Mouse (Mus musculus): ENCODE results near the gene Axdnd1.
A peak's percentile ranks its signal among the peaks of the same experiment; 100 is the strongest.
"Not testable (repeated sequence)": the region's sequence is repeated elsewhere in the genome, so short reads cannot be mapped to it uniquely, and the experiment has no call there.

Axdnd1 gene

GRCm38 (mm10) chr1:156437016-156437708, 16.2 kb upstream of the Axdnd1 start:
- no peak for DNase-seq

DNA sequence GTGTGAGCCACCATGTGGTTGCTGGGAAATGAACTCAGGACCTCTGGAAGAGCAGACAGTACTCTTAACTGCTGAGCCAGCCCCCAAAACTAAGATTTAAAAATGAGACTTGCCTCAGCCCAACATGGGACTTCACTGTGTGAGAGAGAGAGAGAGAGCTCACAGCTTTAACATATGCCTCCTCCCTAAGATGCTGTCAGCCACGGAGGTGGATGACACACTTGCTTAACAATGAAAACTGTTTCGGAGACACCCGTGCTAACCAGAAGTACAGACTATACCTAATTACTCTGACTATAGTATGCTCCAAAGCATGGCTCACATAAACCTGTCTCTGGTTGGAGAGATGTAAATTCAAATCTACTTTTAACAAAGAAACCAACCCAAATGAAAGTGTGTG, 12.5 kb upstream of the Axdnd1 start:
- no peak for DNase-seq

DNA sequence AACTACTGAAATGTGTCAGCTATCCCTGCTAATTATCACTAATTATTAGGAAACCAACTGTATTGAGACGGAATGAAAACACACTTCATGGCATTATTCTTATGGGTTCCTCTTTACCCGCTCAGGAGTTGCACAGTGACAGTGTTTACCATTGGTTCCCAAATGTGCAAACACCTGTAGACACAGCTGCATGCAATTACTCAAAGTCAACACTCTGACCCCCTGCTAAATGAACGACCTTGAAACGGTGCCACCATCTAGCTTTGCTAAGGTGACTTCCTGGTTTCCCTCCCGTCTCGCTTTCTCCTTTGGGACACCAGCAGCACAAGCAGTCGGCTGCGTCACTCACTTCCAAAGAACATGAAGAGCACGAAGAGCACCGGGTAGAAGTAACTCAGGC, 11.5 kb upstream of the Axdnd1 start:
- DNase-seq: no peak

- DNase-seq: no peak
Observed at GRCm38 (mm10) chr1:156428434-156428833, 7.5 kb upstream of the Axdnd1 start.

DNA sequence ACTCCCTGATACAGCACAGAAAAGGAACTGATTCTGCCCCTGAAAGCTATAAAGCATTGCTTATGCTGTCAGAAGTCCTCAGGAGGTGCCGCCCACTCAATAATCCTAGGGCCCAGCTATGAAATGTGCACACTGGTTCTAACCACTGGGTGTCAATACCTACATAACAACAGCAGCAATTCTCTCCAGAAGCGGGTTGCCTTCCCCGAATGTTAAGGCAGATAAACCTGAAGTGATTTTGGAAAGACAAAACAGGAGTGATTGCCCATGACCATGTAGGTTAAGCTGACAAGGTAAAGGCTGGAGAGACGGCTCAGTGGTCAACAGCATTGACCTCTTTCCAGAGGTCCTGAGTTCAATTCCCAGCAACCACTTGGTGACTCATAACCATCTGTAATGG, 4.8 kb upstream of the Axdnd1 start:
- no peak for DNase-seq

- no peak for DNase-seq
Observed at GRCm38 (mm10) chr1:156424054-156424453, 3.1 kb upstream of the Axdnd1 start.

- no peak for DNase-seq
Observed at GRCm38 (mm10) chr1:156423493-156423892, 2.5 kb upstream of the Axdnd1 start.

DNA sequence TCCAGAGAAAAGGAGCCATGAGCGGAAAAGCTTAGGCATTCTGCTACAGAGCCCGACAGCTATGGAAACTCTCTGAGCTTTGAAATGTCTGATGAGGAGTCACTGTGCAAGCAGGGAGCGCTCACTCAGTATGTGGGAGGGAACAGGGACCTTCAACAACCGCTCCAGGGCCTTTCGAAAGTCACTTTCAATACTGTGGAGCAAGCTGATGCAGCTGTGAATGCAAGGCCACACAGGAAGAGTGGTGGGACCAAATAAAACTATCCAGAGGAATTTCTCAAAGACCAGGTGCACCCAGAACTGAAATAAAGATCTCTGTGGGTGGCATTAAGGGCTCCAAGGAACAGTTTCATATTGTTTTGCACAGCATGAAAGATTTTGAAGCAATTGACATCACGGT, 1.9 kb upstream of the Axdnd1 start:
- no peak for DNase-seq

DNA sequence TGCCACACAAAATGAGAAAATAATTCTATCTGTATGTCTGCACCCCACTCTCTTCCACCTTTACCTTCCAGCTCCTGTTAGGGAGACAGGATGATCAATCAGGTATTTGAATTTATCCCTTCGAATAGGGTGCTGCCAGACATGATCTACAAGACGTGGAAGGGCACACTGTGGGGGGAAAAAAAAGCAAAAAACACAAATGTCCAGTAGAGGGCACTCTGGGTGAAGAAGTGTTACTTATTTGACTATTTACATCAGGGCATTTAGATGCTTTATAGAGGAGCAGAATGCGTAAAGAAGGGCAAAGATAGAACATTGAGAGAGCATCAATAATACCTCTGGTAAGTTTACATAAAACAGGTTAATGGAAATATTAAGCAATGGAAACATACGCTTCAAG, 2.8 kb downstream of the Axdnd1 start:
- DNase-seq: peak; percentile 30

GRCm38 (mm10) chr1:156408521-156408920, 12.4 kb downstream of the Axdnd1 start:
- no peak for DNase-seq

- DNase-seq: no peak
Observed at GRCm38 (mm10) chr1:156408004-156408403, 13.0 kb downstream of the Axdnd1 start.

DNA sequence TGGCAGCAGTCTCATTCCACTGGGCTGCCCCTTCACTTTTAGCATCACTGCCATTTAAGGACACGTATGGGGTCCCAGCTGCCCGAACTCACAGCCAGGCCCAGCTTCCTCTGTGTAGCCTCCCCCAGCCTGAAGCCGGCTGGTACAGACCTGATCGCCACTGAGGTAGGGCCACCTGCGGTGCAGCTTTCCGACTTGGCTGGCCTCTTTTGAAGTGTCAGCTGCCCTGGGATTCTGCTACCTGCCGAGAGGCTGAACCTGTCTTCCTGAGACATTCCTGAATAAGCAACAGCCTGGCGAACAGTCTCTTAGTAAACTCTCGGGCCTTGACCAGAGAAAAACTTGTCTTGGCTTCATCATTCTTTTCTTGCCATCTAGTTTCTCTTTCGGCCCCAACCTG, 17.7 kb downstream of the Axdnd1 start:
- DNase-seq: no peak

GRCm38 (mm10) chr1:156402491-156402890, 18.5 kb downstream of the Axdnd1 start:
- no peak for DNase-seq

GRCm38 (mm10) chr1:156400159-156400558, 20.8 kb downstream of the Axdnd1 start:
- not testable (repeated sequence) for DNase-seq

- no peak for DNase-seq
Observed at GRCm38 (mm10) chr1:156393148-156393547, 27.8 kb downstream of the Axdnd1 start.

GRCm38 (mm10) chr1:156386880-156387279, 34.1 kb downstream of the Axdnd1 start:
- no peak for DNase-seq

DNA sequence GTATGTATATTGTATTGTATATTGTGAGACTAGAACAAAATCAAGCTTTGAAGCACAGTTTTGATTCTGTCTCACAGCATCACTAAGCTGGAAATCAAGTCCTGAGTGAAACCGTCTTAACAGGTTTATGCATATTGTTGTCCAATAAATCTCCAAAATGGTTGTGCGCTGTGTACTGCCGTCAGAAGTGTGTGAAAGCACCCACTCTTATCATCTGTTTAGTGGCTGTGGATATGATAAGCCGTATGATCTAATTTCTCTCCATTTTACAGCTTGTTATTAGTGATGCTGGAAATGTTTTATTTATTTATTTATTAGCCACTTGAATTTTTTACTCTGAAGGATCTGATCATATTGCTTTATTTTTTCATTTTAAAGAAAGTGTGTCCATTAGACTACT, 34.7 kb downstream of the Axdnd1 start:
- DNase-seq: no peak

GRCm38 (mm10) chr1:156381217-156381616, 39.7 kb downstream of the Axdnd1 start:
- DNase-seq: no peak

DNA sequence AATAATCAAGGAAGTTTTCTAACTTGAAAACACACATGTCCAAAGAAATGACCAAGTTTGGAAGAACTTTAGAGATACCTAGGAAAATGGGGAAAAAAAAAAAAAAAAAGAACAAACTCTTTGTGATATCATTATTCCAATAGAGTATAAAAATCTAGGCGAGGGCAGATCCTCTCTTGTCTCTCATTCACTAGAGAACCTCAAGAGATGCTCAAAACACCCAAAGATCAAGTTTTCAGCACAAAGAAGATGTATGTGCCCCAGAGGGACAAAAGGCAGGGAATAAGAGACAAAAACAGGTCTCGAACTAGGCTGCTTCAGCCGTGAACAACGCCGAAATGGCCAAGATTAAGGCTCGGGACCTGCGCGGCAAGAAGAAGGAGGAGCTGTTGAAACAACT, 55.2 kb downstream of the Axdnd1 start, which contains the start of gene Gm2000:
Gm2000 (plus strand) TSS at position 301 of the 400 bp plus-strand sequence.
- DNase-seq: no peak

DNA sequence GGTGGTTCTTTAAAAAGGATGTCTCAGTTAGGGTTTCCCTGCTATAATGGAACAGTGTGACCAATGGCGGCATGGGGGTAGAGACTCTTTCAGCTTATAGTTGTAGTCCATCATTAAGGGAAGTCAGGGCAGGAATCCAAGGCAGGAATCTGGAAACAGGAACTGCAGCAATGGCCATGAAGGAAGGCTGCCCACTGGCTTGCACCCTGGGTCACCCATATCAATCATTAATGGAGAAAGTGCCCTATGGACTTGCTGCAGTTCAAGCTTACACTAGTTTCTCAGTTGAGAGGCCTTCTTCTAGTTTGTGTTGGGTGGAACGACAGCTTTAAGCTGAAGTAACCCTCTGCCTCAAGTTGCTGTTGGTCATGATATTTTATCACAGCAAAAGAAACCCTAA, 68.5 kb downstream of the Axdnd1 start:
- DNase-seq: peak; percentile 28

- DNase-seq: no peak
Observed at GRCm38 (mm10) chr1:156350441-156350840, 70.5 kb downstream of the Axdnd1 start.

DNA sequence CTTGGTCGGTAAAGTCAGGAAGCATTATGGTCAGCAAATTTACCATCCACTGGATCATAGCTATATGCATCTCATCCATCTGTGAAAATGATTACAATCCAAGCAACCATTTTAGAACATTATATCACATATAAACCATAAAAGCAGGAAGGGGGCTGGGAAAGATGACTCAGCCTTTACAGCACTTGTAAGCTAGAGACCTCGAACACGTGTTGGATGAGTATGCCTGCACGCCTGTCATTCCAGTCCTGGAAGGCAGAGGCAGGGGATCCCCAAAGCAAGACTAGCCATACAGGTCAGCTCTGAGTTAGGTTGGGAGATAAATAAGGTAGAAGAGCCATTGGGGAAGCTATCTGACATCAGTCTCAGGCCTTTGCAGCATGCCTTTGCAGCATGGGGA, 71.9 kb downstream of the Axdnd1 start:
- no peak for DNase-seq

GRCm38 (mm10) chr1:156345633-156346032, 75.3 kb downstream of the Axdnd1 start:
- no peak for DNase-seq

DNA sequence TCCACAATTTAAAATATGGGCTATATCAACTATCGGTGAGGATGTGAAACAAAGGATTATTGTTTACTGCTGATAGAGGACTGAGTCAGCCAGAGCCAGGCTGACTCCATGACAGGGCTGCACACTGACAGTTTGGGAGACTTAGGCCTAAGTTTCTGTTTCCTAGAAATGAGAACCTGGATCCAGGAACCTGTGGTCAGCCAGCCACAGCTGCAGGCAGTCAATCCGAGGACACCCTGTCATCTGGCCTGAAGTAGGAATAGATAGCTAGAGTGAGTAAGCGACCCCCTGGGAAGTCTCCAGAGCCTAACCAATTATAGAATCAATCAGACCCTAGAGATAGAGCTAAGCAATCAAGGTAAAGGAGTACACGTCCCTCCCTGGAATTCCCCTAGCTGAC, 76.5 kb downstream of the Axdnd1 start:
- DNase-seq: no peak

DNA sequence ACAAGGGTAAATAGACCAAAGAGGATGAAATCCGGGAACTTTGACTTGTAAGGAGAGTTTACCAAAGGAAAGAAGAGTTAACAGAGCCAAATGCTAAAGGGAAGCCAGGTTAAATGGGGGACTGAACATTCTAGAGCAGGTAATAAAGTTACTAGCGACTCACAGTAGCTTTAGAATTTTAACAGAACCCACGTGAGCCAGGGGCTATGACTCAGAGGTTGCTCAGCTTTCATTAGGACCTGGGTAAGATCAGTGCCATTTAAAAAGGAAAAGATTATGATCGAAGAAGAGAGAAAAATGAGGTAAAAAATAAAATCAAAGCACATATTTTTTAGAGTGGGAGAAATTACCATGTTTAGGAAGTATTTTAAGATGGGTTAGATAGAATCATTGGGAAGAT, 80.1 kb downstream of the Axdnd1 start:
- no peak for DNase-seq
